Mouse (Mus musculus): ENCODE results near the gene Cep162.

Cep162 gene

DNA sequence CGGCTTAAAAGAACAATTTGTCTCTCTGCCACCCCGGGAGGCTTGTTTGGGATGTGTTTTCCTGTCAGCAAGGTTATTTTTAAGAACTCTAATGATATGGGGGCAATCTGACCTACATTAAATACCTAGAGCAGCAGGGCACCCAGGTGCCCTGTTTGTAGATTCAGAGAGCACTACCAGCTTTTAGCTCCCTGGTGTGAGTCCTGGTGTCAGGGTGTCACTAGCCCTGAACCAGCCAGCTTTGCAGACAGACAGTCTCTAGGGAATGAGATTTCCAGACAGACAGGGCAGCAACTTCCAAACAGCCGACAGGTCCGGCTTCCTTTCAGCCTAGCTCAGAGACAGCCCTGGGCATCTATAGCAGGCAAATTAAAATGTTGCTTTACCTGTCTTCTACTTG, 92.8 kb downstream of the Cep162 start:
- no peak for DNase-seq (ENCODE audit: low read depth)

- DNase-seq (ENCODE audit: low read depth), result no peak
Observed at GRCm38 (mm10) chr9:87152641-87153325, 102.6 kb downstream of the Cep162 start.

- no peak for DNase-seq (ENCODE audit: low read depth)
Observed at GRCm38 (mm10) chr9:87147927-87148326, 107.4 kb downstream of the Cep162 start.

- no peak for DNase-seq (ENCODE audit: low read depth)
Observed at GRCm38 (mm10) chr9:87146400-87146799, 108.9 kb downstream of the Cep162 start.

DNA sequence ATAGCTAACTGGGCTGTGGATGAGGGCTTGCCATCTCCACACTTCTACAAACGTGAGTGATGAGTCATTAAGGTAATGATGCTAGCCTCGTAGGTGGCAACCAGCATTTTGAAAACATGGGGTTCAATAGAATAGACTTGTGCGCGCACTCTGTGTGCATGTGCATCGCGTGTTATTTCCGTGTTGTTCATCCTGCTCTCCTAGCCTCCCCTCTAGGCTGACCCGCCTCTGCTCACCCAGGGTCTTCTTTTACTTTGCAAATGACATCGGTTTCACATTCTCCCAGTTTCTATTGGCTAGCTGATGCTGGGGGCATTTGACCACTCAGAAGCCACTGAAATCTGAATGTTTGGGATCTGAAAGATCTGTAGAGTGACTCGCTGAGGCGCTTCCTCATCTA, 109.7 kb downstream of the Cep162 start:
- no peak for DNase-seq (ENCODE audit: low read depth)

DNA sequence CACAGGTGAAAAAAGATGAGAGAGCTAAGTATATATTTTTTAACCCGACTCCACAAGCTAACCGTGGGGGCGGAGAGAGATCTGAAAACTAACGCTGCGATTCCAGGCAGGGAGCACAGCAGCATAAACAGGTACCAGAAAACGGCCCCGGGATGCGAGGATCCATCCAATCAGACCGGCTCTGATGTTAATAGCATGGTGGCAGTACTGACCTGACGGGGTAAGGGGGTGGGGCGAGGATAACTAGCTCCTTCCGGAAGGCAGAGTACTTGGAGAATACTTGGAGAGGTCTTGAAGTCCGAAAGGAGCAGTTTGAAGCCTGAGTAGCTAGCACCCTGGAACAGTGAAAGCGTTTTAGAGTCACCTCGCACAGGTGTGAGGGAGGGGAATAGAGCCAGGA, 110.2 kb downstream of the Cep162 start:
- DNase-seq (ENCODE audit: low read depth), result no peak

GRCm38 (mm10) chr9:87144532-87144931, 110.8 kb downstream of the Cep162 start:
- no peak for DNase-seq (ENCODE audit: low read depth)

- DNase-seq (ENCODE audit: low read depth), result no peak
Observed at GRCm38 (mm10) chr9:87144106-87144505, 111.2 kb downstream of the Cep162 start, which contains the start of gene Mrap2. Mrap2 (plus strand) TSS chr9:87144306.

DNA sequence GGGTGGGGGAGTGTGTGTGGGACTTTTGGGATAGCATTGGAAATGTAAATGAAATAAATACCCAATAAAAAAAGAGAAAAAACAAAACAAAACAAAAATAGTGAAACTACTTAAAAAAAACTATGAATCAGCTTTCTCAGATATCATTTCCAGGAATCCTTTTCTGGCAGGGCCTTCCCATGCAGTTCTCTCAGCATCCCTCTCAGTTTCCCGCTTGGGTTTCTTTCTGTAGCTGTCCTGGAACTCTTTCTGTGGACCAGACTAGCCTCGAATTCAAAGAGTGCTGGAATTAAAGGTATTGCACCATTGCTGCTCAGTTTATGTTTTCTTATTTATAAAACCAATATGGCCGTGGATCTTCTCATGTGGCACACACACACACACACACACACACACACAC, 112.3 kb downstream of the Cep162 start:
- DNase-seq (ENCODE audit: low read depth), result no peak

Measured in naive thymus-derived CD4-positive, alpha-beta T cell, adult 2 months (primary cell).